Mouse (Mus musculus) heart, embryonic 11.5 days (tissue): ENCODE results near the gene Pex16. TPM values are rescaled to one million over a fixed set of nuclear protein-coding genes. Genes with fewer than 3 reads are reported as not detected.

Experiments used
- ATAC-seq: fragments of 200-750 bp; cut with Nextera tagmentation; replicated peaks from 2 replicates; pipeline ENCODE4 v1.8.0; 2017; ENCODE audit warnings: moderate library complexity; ENCODE audit not compliant: insufficient number of reproducible peaks, low FRiP score, low TSS enrichment
- H3K27ac ChIP-seq: fragments of 300-500 bp; sonication (generic); 2 replicates; pipeline ENCODE4 v1.5.1; 2014; ENCODE audit warnings: mild to moderate bottlenecking, low read depth, low read length
- H3K27me3 ChIP-seq: fragments of 300-500 bp; sonication (generic); 2 replicates; pipeline ENCODE4 v1.6.1; 2014; ENCODE audit warnings: mild to moderate bottlenecking, low read length, mixed read lengths; ENCODE audit not compliant: control insufficient read depth, insufficient read depth
- H3K36me3 ChIP-seq: fragments of 300-500 bp; sonication (generic); 2 replicates; pipeline ENCODE4 v1.6.1; 2014; ENCODE audit warnings: mild to moderate bottlenecking, low read length, moderate library complexity, mixed read lengths; ENCODE audit not compliant: control insufficient read depth, insufficient read depth
- H3K4me1 ChIP-seq: fragments of 300-500 bp; sonication (generic); 2 replicates; pipeline ENCODE4 v1.6.1; 2014; ENCODE audit warnings: low read length; ENCODE audit not compliant: control insufficient read depth, insufficient read depth
- H3K4me2 ChIP-seq: fragments of 300-500 bp; sonication (generic); 2 replicates; pipeline ENCODE4 v1.6.1; 2014; ENCODE audit warnings: mild to moderate bottlenecking, moderate library complexity
- H3K4me3 ChIP-seq: fragments of 300-500 bp; sonication (generic); 2 replicates; pipeline ENCODE4 v1.5.1; 2014; ENCODE audit warnings: low read depth, low read length
- H3K9ac ChIP-seq: fragments of 300-500 bp; sonication (generic); 2 replicates; pipeline ENCODE4 v1.6.1; 2014; ENCODE audit warnings: mild to moderate bottlenecking, low read depth, low read length, moderate library complexity
- H3K9me3 ChIP-seq: fragments of 300-500 bp; sonication (generic); replicated peaks from 2 replicates; pipeline ENCODE4 v1.6.1; 2016; ENCODE audit warnings: low read length; ENCODE audit not compliant: control insufficient read depth
- WGBS: fragments of 180-500 bp; shearing (Covaris S2); extraction: QIAGEN DNeasy Blood & Tissue Kit; methylation state at CpG from one replicate; pipeline ENCODE4 v1.1.7; 2014; ENCODE audit not compliant: insufficient replicate concordance; 5-methylcytosine and 5-hydroxymethylcytosine counted together
- polyA plus RNA-seq: library from polyadenylated mRNA; unstranded; fragments of >200 nt; fragmentation: Nextera tagmentation; extraction: Ambion mirVana; gene quantifications from 2 replicates; pipeline ENCODE4 v1.2.1, GENCODE M21; 2014

Gene Pex16
- polyA plus RNA-seq, 1 experiment from 2014 or later: 12.5 TPM

- Histone ChIP-seq H3K4me2 (no peak overlapping the region), H3K27me3 (no peaks in the 10 kb centered on the region), H3K4me3 (no peak overlapping the region), H3K36me3 (peaks cover 57% of the 10 kb centered on the region), H3K27ac (no peak overlapping the region), H3K4me1 (no peaks in the 10 kb centered on the region), H3K9me3 (no peaks in the 10 kb centered on the region), H3K9ac (no peak overlapping the region)
- ATAC-seq: no peak
- WGBS: 93% methylated on average over 10 of the region's 10 CpGs
Measured at GRCm38 (mm10) chr2:92411705-92412104, 37.2 kb downstream of the Pex16 start.

- no peak overlapping the region for H3K4me3 ChIP-seq
- H3K9ac ChIP-seq: no peak overlapping the region
- H3K9me3 ChIP-seq: no peaks in the 10 kb centered on the region
- H3K36me3 ChIP-seq: peaks cover 18% of the 10 kb centered on the region
- H3K4me2 ChIP-seq: no peak overlapping the region
- peaks cover 26% of the 10 kb centered on the region for H3K4me1 ChIP-seq
- no peak overlapping the region for H3K27ac ChIP-seq
- no peaks in the 10 kb centered on the region for H3K27me3 ChIP-seq
- no peak for ATAC-seq
- 88% methylated on average over 7 of the region's 7 CpGs for WGBS
Measured at GRCm38 (mm10) chr2:92421723-92422387, 47.4 kb downstream of the Pex16 start.

GRCm38 (mm10) chr2:92422388-92423135 is 48.1 kb downstream of the Pex16 start:
- H3K36me3 ChIP-seq: peaks cover 18% of the 10 kb centered on the region
- no peak overlapping the region for H3K4me2 ChIP-seq
- H3K9me3 ChIP-seq: no peaks in the 10 kb centered on the region
- no peaks in the 10 kb centered on the region for H3K27me3 ChIP-seq
- ATAC-seq: no peak
- peaks cover 26% of the 10 kb centered on the region for H3K4me1 ChIP-seq
- H3K4me3 ChIP-seq: no peak overlapping the region
- 66% methylated on average over 10 of the region's 10 CpGs for WGBS
- H3K27ac ChIP-seq: no peak overlapping the region
- H3K9ac ChIP-seq: no peak overlapping the region

- peaks cover 18% of the 10 kb centered on the region for H3K36me3 ChIP-seq
- 88% methylated on average over 9 of the region's 9 CpGs for WGBS
- ATAC-seq: no peak
- H3K27me3 ChIP-seq: no peaks in the 10 kb centered on the region
- H3K4me2 ChIP-seq: no peak overlapping the region
- peaks cover 29% of the 10 kb centered on the region for H3K4me1 ChIP-seq
- no peak overlapping the region for H3K27ac ChIP-seq
- H3K9ac ChIP-seq: no peak overlapping the region
- no peak overlapping the region for H3K4me3 ChIP-seq
- no peaks in the 10 kb centered on the region for H3K9me3 ChIP-seq
Measured at GRCm38 (mm10) chr2:92423156-92423555, 48.7 kb downstream of the Pex16 start.

- no peaks in the 10 kb centered on the region for H3K9me3 ChIP-seq
- H3K27ac ChIP-seq: peak overlapping the region; percentile 88
- peaks cover 14% of the 10 kb centered on the region for H3K36me3 ChIP-seq
- H3K4me1 ChIP-seq: peaks cover 31% of the 10 kb centered on the region
- 84% methylated on average over 9 of the region's 9 CpGs for WGBS
- ATAC-seq: no peak; the same call in 1 of the 2 replicates
- no peak overlapping the region for H3K4me2 ChIP-seq
- no peak overlapping the region for H3K4me3 ChIP-seq
- H3K27me3 ChIP-seq: no peaks in the 10 kb centered on the region
- H3K9ac ChIP-seq: no peak overlapping the region; the same call in 1 of the 2 replicates
Measured at GRCm38 (mm10) chr2:92423702-92424461, 49.4 kb downstream of the Pex16 start.

- H3K27me3 ChIP-seq: no peaks in the 10 kb centered on the region
- peaks cover 11% of the 10 kb centered on the region for H3K36me3 ChIP-seq
- H3K4me1 ChIP-seq: peaks cover 34% of the 10 kb centered on the region
- 0 out of 2 replicates have a peak, but pooled peaks have one; percentile 6 for ATAC-seq
- H3K9ac ChIP-seq: peak overlapping the region; percentile 22; the same call in 1 of the 2 replicates
- no peaks in the 10 kb centered on the region for H3K9me3 ChIP-seq
- no peak overlapping the region for H3K4me3 ChIP-seq
- H3K27ac ChIP-seq: peak overlapping the region; percentile 88
- 73% methylated on average over 9 of the region's 9 CpGs for WGBS
- H3K4me2 ChIP-seq: no peak overlapping the region
Measured at GRCm38 (mm10) chr2:92424462-92425308, 50.2 kb downstream of the Pex16 start.

GRCm38 (mm10) chr2:92425366-92425765 is 50.9 kb downstream of the Pex16 start:
- ATAC-seq: no peak
- no peaks in the 10 kb centered on the region for H3K27me3 ChIP-seq
- no peak overlapping the region for H3K9ac ChIP-seq
- no peak overlapping the region for H3K4me3 ChIP-seq
- peak overlapping the region; percentile 88 for H3K27ac ChIP-seq
- H3K4me2 ChIP-seq: no peak overlapping the region
- no peaks in the 10 kb centered on the region for H3K9me3 ChIP-seq
- H3K36me3 ChIP-seq: peaks cover 11% of the 10 kb centered on the region
- H3K4me1 ChIP-seq: peaks cover 36% of the 10 kb centered on the region
- WGBS: 88% methylated on average over 4 of the region's 4 CpGs

GRCm38 (mm10) chr2:92426426-92426825 is 52.0 kb downstream of the Pex16 start:
- Histone ChIP-seq H3K4me3 (no peak overlapping the region), H3K4me1 (peaks cover 46% of the 10 kb centered on the region), H3K9me3 (no peaks in the 10 kb centered on the region), H3K27ac (peak overlapping the region; percentile 1; the same call in 1 of the 2 replicates), H3K27me3 (no peaks in the 10 kb centered on the region), H3K9ac (no peak overlapping the region), H3K4me2 (no peak overlapping the region), H3K36me3 (peaks cover 11% of the 10 kb centered on the region)
- no peak for ATAC-seq
- 83% methylated on average over 3 of the region's 3 CpGs for WGBS
